Mouse (Mus musculus): ENCODE data around the gene 4930415O20Rik.

4930415O20Rik gene

DNA sequence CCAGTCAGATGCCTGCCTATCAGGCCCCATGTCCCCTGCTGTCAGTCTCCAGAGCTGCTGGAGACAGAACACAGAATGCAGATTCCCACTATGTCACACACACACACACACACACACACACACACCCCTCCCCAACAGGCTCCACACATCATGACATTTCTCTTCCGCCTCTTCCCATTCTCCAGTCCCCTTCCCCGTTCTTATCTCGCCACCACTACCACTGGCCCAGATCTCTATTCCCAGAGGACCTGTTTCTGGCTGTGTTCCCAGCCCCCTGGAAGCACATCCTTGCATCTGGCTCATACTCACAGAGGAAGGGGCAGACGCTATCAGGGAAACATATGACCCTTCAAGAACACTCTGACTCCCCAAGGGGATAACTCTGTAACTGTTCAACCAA lies 36.8 kb downstream of the 4930415O20Rik start:
- no peak for DNase-seq

DNA sequence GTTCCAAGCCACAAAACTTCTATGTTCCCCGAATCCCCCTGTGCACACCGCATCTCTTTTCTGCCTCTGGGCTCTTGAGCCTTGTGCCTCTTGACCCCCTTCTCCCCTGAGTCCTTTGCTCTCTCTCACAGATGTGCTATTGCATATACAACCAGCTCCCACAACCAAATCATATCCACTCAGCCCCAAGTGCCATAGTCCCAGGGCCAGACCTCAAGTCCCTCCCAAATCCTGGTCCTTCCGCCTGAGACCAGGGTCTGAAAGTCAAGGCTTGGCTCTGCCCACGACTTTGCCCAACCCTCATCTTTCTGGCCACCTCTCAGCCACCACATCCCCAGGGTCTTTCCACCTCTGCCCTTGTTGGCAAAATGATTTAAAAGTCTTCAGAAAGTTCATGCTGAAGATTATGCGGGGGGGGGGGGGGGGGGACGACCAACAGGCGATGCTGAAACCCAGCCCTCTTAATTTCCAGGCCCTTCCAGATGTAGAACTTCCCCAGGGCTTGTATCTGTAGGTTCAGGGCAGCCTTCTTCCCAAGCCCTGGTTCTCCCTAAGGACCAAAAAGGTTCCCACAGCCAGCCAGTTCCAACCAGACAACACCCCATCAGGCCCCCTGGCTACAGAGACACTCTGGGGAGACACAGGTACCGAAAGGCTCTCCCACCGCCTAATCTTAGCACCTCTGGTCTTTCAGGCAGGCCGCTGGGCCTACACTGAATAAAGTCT lies 37.4 kb downstream of the 4930415O20Rik start:
- DNase-seq, result no peak

DNA sequence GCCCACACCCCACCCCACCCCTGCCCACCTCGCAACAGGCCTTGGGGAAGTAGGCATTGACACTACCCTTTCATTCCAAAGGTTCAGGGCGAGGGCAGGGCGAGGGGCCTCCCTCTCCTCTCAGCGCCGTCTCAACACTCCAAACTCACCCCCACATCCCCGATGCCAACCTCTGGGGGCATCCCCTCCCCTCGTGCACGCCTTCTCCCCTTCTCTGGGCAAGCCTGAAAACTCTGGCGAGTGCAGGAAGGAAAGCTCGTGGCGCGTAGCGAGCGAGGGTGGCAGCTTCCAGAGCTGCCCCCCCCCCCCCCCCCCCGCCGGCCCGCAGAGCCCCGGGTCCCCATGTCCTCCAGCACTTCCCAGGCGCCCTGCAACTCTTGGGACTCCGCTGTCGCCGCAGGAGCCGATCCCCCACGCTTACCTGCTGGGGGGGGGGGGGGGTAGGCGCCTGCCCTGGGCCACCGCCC lies 38.0 kb downstream of the 4930415O20Rik start:
- no peak for DNase-seq

DNA sequence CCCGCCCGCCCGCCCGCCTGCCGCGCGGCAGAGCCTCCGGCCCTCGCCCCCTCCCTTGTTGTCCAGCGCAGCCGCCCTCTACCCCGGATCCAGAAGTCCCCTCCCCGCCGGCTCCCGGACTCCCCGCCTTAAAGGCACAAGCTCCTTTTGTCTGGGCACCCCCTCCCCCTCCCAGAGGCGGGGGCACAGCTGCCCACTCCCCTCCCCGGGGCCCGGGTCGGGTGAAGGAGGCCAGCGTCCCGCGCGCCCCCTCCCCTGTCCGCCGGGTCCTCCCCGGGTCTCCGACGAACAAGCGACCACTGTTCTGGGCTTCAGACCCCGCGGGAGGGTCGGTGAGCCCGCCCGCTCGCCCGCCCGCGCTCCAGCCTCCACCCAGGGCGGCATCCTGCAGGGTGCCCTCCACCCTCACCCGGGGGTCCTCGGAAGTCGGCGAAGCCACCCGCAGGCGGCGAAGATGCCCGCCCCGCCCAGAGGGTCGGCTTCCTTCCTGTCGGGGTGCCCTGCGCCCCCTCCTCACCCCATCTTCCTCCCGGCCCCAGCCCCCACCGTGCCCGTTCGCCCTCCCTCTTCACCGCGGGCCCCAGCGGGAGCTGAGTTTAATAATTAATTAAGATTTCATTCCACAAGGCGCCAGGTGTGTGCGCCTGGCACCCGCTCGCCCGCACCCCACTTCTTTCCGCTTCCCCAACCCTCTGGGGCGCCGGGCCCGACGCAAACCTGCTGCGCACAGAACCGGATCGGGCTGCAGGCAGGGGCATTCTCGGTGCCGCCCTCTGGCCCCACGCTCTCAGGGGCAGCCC lies 38.7 kb downstream of the 4930415O20Rik start, which contains the start of gene Adcy6:
Adcy6 (minus strand) TSS at position 746 of the 800 bp plus-strand sequence.
- peak; percentile 72 for DNase-seq

GRCm38 (mm10) chr15:98610131-98610633 lies 39.4 kb downstream of the 4930415O20Rik start:
- DNase-seq, result no peak

DNA sequence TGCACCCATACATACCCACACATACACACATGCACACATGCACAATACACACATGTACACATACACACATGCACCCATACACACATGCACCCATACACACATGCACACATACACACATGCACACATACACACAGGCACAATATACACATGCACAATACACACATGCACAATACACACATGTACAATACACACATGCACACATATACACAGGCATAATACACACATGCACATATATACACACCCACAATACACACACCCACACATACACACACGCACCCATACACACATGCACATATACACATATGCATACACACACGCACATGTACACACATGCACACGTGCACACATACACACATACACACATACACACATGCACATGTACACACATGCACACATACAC lies 41.4 kb downstream of the 4930415O20Rik start:
- DNase-seq, result no peak

GRCm38 (mm10) chr15:98614551-98614950 lies 43.7 kb downstream of the 4930415O20Rik start:
- no peak for DNase-seq

- DNase-seq, result no peak
Observed at GRCm38 (mm10) chr15:98614971-98615370, 44.2 kb downstream of the 4930415O20Rik start.

GRCm38 (mm10) chr15:98615751-98616150 lies 44.9 kb downstream of the 4930415O20Rik start:
- DNase-seq, result no peak

DNA sequence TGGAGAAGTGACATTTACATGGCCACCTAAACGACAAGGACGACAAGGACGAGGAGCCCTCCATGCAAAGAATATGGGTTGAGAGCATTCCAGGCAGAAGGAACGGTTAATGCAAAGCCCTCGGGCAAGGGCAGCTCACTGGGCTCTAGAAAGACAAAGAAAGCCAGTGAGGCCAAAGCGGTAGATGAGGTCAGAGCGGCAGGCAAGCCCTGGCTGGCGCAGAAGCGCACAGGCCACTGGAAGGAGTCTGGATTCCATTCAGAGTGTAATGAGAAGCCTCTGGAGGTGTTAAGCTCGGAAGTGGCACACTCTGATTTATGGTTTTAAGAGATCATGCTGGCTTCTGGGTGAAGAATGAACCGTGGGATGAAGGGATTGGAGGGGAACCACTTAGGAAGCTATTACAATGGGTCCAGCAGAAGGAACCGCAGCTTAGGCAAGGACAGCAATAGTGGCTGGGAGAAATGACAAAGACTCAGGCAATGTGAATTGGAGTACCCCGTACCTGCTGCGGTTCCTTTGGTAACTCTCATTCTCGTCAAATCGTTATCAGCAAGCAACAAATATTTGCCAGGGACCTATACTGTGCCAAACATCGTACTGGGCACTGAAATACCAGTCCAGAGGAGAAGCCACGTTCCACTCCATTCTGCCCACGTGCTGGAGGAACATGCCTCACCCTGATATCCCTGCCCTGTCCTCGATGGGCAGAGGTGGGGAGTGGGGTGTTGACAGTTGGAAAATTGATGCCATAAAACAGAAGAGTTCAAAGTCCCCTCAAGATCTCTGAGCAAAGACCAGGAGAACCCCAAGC lies 45.8 kb downstream of the 4930415O20Rik start:
- DNase-seq, result no peak

GRCm38 (mm10) chr15:98617176-98617537 lies 46.4 kb downstream of the 4930415O20Rik start:
- DNase-seq, result no peak

- no peak for DNase-seq
Observed at GRCm38 (mm10) chr15:98622199-98622598, 51.4 kb downstream of the 4930415O20Rik start.

DNA sequence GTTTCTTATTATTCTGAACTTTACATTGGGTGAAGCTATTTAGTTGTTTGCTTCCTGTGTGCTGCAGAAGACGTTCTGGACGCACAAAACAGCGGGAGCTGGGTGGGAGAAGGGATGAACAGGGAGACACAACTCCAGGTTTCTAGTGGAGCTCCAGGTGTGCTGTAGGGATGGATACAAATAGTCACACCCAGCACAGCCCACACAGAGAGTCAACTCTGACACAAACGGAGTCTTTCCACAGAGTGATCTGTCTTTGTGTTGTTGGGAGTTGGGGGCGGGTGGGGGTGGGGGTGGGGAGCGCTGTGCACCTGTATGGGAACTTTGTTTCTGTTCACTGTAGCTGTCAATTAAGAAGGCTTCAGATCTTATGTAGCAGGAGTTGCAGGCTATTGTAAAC lies 51.9 kb downstream of the 4930415O20Rik start:
- no peak for DNase-seq

GRCm38 (mm10) chr15:98623361-98623821 lies 52.6 kb downstream of the 4930415O20Rik start:
- no peak for DNase-seq

DNA sequence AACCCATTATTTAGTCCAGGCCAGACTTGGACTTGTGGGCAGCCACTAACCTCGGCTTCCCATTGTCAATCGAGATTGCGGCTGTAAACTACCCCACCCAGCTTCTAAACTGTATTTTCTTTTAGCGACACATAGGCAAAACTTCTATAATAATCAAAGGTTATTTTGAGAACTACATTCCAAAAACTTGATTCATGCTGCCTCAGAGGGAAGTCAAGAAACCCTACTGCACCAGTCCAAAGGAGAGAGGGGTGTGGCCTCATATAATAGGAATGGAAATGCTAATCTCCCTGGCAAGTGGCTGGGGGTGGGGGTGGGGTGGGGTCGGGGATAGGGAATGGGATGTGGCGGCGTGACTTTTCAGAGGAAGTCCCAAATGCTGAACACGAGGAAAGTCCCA lies 55.3 kb downstream of the 4930415O20Rik start:
- no peak for DNase-seq

- no peak for DNase-seq
Observed at GRCm38 (mm10) chr15:98626487-98627212, 55.8 kb downstream of the 4930415O20Rik start.

GRCm38 (mm10) chr15:98628589-98629254 lies 57.9 kb downstream of the 4930415O20Rik start:
- no peak for DNase-seq

DNA sequence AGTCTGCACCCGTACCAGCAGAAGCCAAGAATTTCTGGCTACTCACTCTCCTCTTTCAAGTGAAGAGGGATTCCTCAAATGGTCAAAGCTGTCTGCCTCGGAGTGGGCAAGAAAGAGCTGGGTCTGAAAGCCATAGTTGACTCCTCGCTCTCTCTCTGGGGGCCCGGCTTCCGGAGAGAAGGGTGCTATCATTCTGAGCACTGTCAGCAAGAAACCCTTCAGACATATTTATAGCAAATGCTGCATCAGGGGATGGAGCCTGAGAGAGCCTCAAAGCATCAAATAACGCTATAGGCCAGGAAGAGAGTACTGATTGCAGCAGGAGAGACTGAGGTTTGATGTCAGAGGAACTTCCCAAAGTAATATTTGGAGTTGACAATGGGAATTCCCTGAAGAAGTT lies 58.7 kb downstream of the 4930415O20Rik start:
- no peak for DNase-seq

DNA sequence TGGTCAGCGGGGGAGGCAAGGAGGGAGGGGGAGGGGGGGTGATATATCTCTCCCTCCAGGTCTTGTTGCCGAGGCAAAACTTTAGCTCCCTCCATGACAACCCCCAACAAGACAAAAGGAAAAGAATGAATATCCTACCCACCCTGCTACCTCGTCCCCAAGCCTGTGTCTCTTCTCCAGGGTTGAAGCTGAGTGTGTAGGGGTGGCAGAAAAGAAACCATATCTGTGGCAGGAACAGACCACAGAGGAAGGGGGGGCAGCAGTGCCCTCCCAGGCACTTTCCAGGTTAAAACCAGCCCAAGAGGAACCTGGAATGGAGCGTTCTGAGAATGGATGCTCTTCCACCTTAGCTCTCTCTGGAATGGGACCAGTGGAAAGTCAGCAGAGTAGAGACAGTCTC lies 59.7 kb downstream of the 4930415O20Rik start, which contains the start of gene Cacnb3:
Cacnb3 (plus strand) TSS at position 301 of the 400 bp plus-strand sequence.
- DNase-seq, result no peak

DNA sequence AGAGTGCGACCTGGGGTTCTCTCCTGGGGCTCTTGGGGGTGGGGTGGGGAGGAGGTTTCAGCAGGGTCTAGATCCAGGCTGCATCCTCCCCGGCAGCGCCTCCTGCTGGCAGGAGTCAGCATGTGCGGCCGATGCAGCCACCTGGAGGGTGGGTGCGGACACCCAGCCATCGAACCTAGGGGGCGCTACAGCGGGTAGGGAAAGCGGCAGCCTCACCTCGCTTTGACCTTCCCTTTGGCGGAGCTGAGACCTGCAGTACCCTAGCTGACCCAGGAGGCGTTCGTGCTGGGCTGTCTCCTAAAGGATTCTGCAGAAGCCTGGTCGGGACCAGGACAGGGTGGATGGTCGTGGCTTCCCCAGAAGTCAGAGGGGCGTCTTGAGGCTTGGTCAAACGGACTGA lies 60.7 kb downstream of the 4930415O20Rik start:
- DNase-seq, result no peak

GRCm38 (mm10) chr15:98632107-98632744 lies 61.4 kb downstream of the 4930415O20Rik start:
- DNase-seq, result no peak

Data from layer of hippocampus, adult 9-11 months (tissue).